Mouse (Mus musculus) stomach, embryonic 15.5 days (tissue): Measurements from ENCODE around the gene Hist1h1c. TPM values are rescaled to one million over a fixed set of nuclear protein-coding genes. Genes with fewer than 3 reads are reported as not detected.
"Not testable (repeated sequence)": the region's sequence is repeated elsewhere in the genome, so short reads cannot be mapped to it uniquely, and the experiment has no call there.

Source experiments
- ATAC-seq: fragments of 200-750 bp; cut with Nextera tagmentation; 2 replicates; pipeline ENCODE4 v1.8.0; 2017; ENCODE audit warnings: low read depth, moderate number of reproducible peaks, moderate TSS enrichment; ENCODE audit not compliant: insufficient read depth, low FRiP score
- H3K27ac ChIP-seq: fragments of 300-500 bp; sonication (generic); 2 replicates; pipeline ENCODE4 v1.5.1; 2015; ENCODE audit warnings: mild to moderate bottlenecking, inconsistent platforms
- H3K27me3 ChIP-seq: fragments of 300-500 bp; sonication (generic); replicated peaks from 2 replicates; pipeline ENCODE4 v1.6.1; 2015; ENCODE audit warnings: inconsistent platforms
- H3K36me3 ChIP-seq: fragments of 300-500 bp; sonication (generic); 2 replicates; pipeline ENCODE4 v1.6.1; 2015; ENCODE audit warnings: inconsistent platforms
- H3K4me1 ChIP-seq: fragments of 300-500 bp; sonication (generic); 2 replicates; pipeline ENCODE4 v1.6.1; 2015; ENCODE audit warnings: inconsistent platforms
- H3K4me2 ChIP-seq: fragments of 300-500 bp; sonication (generic); 2 replicates; pipeline ENCODE4 v1.6.1; 2015; ENCODE audit warnings: mild to moderate bottlenecking, inconsistent platforms
- H3K4me3 ChIP-seq: fragments of 300-500 bp; sonication (generic); replicated peaks from 2 replicates; pipeline ENCODE4 v1.5.1; 2015; ENCODE audit warnings: inconsistent platforms
- H3K9ac ChIP-seq: fragments of 300-500 bp; sonication (generic); 2 replicates; pipeline ENCODE4 v1.6.1; 2015; ENCODE audit warnings: inconsistent platforms
- H3K9me3 ChIP-seq: fragments of 300-500 bp; sonication (generic); 2 replicates; pipeline ENCODE4 v1.6.1; 2016; ENCODE audit warnings: inconsistent platforms
- WGBS: fragments of 180-500 bp; shearing (Covaris S2); methylation state at CpG from one replicate; pipeline ENCODE4 v1.1.7; 2015; 5-methylcytosine and 5-hydroxymethylcytosine counted together
- polyA plus RNA-seq: library from polyadenylated mRNA; unstranded; fragments of >200 nt; fragmentation: Nextera tagmentation; extraction: Ambion mirVana; gene quantifications from 2 replicates; pipeline ENCODE4 v1.2.1, GENCODE M21; 2015

Hist1h1c gene
- polyA plus RNA-seq, 1 experiment from 2014 or later, result 50.6 TPM

DNA sequence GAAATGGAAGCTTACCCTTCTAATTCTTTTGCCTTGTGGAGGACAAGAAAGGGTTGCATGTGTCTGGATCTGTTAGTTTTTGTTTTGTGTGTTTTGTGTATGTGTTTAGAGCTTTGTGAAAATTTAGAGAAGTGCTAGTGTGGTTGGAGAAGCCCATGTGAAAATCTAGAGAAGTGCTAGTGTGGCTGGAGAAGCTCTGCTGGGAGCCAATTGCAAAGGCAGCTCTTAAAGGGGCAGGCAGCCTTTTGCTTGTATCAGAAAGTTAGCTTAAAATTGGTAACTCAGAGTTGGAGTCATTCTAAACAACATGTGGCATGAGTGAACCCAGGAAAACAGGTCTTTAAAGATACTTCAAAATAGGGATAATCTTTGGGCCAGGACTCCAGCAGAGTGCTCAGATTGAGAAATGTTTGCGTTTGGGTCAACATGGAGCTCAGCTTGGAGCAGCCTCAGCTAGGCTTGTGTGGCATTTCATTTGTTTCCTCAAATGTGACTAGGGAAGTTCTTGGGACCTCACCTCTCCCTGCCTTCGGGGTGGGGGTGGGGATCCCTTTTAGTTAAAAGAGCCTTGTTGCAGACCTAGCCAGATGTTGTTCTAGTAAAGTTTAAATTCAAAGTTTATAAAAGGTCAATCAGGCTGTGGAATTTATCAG is 20.9 kb upstream of the Hist1h1c start:
- not testable (repeated sequence) for ATAC-seq, H3K4me1 ChIP-seq, H3K27ac ChIP-seq, H3K9ac ChIP-seq, H3K27me3 ChIP-seq, H3K4me3 ChIP-seq, H3K36me3 ChIP-seq, H3K4me2 ChIP-seq, H3K9me3 ChIP-seq
- WGBS, result 20% methylated on average over 2 of the region's 2 CpGs

DNA sequence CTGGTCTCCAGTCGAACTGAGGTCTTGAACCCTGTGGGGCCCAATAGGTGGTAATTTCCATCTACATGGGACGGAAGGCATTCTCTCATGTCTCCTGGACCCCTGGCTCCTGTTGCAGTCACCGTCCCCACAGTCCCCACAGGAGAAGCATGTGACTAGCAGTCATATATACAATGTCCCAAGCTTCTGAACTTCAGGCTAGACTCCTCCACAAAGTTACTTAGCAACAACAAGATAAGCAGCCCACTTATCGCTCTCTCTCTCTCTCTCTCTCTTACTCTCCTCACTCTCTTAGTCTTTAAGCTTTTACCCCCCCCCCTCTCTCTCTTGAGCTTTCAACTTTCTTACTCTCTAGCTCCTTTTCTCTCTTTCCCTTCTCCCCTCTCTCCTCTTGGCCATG is 14.4 kb upstream of the Hist1h1c start:
- Histone ChIP-seq H3K27me3 (no peaks in the 10 kb centered on the region), H3K4me2 (no peak overlapping the region), H3K9me3 (no peaks in the 10 kb centered on the region), H3K27ac (no peak overlapping the region), H3K4me3 (no peak overlapping the region), H3K4me1 (no peaks in the 10 kb centered on the region), H3K36me3 (no peaks in the 10 kb centered on the region), H3K9ac (no peak overlapping the region)
- WGBS, result 71% methylated on average over 4 of the region's 4 CpGs
- no peak for ATAC-seq

DNA sequence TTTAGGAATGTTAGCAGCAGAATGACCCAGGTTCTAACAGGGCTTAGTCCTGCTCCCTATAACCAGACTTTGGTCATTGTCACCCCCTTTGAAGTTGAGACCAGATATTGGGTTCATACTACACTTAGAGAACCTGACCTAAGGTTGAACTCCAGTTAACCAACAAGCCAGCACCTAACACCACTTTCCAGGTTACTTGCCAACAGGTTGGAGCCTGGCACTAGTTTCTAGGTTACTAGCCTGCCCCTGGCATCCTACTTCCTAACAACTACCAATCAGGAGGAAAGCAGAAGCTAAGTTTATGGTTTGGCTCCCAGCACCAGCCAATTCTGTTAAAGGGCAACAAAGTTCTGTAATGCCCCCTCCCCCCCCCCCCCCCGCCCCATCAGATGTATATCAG is 13.4 kb upstream of the Hist1h1c start:
- Histone ChIP-seq H3K4me2 (no peak overlapping the region), H3K27me3 (no peaks in the 10 kb centered on the region), H3K4me3 (no peak overlapping the region), H3K36me3 (no peaks in the 10 kb centered on the region), H3K9ac (no peak overlapping the region), H3K27ac (no peak overlapping the region), H3K9me3 (no peaks in the 10 kb centered on the region), H3K4me1 (no peaks in the 10 kb centered on the region)
- no peak for ATAC-seq
- WGBS, result no CpG with 5 or more reads among the region's 1 CpGs

DNA sequence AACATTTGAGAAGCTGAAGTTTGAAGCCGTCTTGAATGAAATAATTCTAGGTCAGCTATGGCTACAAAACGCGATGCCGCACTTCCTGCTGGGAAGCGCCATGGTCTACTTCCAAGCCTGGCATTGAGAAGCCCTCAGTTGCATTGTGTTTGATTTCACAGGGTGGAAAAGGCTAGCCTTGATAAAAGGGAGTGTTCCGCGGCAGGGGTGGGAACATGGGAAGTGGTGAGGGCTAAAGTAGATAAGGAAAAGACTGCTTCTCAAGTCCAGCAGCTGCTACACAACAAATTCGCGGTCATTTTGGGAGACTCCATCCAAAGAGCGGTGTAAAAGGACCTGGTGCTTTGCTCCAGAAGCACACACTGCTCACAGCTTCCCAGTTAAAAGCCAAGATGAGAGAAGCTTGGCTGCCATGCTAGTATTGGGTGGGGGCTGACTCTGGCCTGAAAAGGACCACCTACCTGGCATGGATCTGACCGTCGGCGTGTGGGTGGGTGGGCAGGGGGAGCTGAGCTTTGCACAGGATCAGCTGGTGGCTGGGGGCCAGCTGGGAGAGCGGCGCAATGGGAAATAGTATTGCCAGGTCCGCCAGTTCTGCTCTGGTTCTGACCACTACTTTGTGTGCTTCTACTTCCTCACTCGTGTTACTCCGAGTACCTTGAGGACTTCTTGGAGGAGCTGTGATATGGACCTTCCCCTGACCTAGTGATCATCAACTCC is 10.0 kb upstream of the Hist1h1c start:
- 81% methylated on average over 18 of the region's 18 CpGs for WGBS
- Histone ChIP-seq H3K4me1 (no peaks in the 10 kb centered on the region), H3K36me3 (no peaks in the 10 kb centered on the region), H3K27ac (peak overlapping the region; percentile 4; the same call in 1 of the 2 replicates), H3K27me3 (no peaks in the 10 kb centered on the region), H3K4me3 (no peak overlapping the region), H3K9ac (no peak overlapping the region), H3K4me2 (no peak overlapping the region), H3K9me3 (no peaks in the 10 kb centered on the region)
- ATAC-seq, result no peak

GRCm38 (mm10) chr13:23729192-23729525 is 9.4 kb upstream of the Hist1h1c start:
- Histone ChIP-seq H3K27me3 (no peaks in the 10 kb centered on the region), H3K4me3 (no peak overlapping the region), H3K9ac (no peak overlapping the region), H3K27ac (peak overlapping the region; percentile 4; the same call in 1 of the 2 replicates), H3K4me1 (no peaks in the 10 kb centered on the region), H3K36me3 (no peaks in the 10 kb centered on the region), H3K9me3 (no peaks in the 10 kb centered on the region), H3K4me2 (no peak overlapping the region)
- 89% methylated on average over 9 of the region's 9 CpGs for WGBS
- ATAC-seq, result no peak

DNA sequence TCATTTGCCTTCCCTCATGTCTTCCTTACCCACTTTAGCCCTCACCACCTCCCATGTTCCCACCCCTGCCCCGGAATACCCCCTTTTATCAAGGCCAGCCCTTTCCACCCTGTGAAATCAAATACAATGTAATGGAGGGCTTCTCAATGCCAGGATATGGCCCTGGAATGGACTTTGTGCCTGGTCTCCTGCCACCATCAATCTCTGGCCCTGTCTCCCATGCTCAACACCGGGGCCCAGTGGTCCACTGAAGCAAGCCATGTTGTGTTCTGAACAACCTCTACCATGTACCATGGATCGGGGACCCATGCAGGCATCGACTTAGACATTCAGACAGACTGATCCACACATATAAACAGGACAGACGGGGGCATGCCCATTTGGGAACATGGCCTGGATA is 8.9 kb upstream of the Hist1h1c start:
- no peaks in the 10 kb centered on the region for H3K36me3 ChIP-seq
- H3K4me1 ChIP-seq, result no peaks in the 10 kb centered on the region
- no peak for ATAC-seq
- no peaks in the 10 kb centered on the region for H3K9me3 ChIP-seq
- H3K4me3 ChIP-seq, result no peak overlapping the region
- no peak overlapping the region for H3K4me2 ChIP-seq
- H3K9ac ChIP-seq, result no peak overlapping the region
- no peak overlapping the region for H3K27ac ChIP-seq
- 90% methylated on average over 5 of the region's 5 CpGs for WGBS
- H3K27me3 ChIP-seq, result no peaks in the 10 kb centered on the region

DNA sequence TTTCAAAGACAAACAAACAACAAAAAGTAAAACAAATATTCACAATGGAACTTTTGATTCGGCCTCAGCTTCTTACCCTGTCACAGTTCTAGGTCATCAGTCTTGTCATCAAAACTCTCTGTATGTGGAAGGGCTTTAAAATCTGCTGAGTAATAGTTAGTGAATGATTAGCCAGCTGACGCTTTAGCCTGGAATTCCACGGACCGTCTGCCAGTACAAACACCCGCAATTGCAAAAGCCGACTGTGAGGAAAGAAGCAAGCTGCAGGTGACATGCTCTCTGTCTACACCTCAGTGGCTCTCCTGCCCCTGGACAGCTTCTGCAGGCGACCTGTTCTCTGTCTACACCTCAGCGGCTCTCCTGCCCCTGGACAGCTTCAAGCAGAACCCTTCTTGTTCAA is 8.1 kb upstream of the Hist1h1c start:
- no peak overlapping the region for H3K4me2 ChIP-seq
- no peaks in the 10 kb centered on the region for H3K9me3 ChIP-seq
- no peaks in the 10 kb centered on the region for H3K27me3 ChIP-seq
- no peak overlapping the region for H3K9ac ChIP-seq
- no peaks in the 10 kb centered on the region for H3K36me3 ChIP-seq
- WGBS, result 18% methylated on average over 8 of the region's 8 CpGs
- H3K4me3 ChIP-seq, result no peak overlapping the region
- ATAC-seq, result peak; percentile 72
- H3K27ac ChIP-seq, result no peak overlapping the region
- H3K4me1 ChIP-seq, result no peaks in the 10 kb centered on the region

DNA sequence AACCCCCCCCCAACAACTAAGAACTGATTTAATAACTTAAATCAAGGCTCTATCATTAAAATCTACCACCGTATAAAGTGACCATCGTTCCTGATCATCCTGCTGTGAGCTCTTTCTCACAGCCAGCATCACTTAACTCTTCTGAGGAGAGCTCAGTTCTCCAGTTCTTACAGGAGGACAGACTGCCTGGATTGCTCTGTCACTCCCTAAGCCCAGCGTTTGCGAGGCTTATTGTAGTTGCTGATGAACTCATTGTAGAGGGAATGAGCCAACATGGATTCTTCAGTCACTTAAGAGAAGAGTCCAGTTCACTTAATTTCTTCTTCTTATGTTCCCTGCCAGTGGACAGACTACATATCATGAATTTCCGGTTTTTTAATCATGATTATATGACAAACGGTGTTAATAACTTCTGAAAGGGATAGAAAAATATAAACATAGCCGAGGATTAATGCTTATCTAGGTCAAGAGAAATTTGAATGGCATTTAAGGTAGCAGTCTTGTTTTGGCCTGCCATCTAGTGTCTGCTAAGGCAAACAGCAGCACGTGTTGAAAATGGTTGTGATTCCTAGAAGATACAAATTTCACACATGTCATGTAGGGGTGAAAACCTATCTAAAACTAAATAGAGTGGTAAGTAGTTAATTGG is 6.3 kb upstream of the Hist1h1c start:
- WGBS, result 25% methylated on average over 8 of the region's 8 CpGs
- H3K4me3 ChIP-seq, result no peak overlapping the region
- ATAC-seq, result no peak
- no peaks in the 10 kb centered on the region for H3K4me1 ChIP-seq
- no peaks in the 10 kb centered on the region for H3K36me3 ChIP-seq
- H3K9ac ChIP-seq, result no peak overlapping the region
- no peaks in the 10 kb centered on the region for H3K27me3 ChIP-seq
- H3K4me2 ChIP-seq, result no peak overlapping the region
- no peaks in the 10 kb centered on the region for H3K9me3 ChIP-seq
- no peak overlapping the region for H3K27ac ChIP-seq

GRCm38 (mm10) chr13:23737091-23737490 is 1.5 kb upstream of the Hist1h1c start:
- Histone ChIP-seq H3K9ac (no peak overlapping the region), H3K4me3 (no peak overlapping the region), H3K27ac (no peak overlapping the region), H3K4me2 (no peak overlapping the region), H3K4me1 (no peaks in the 10 kb centered on the region), H3K36me3 (no peaks in the 10 kb centered on the region), H3K9me3 (no peaks in the 10 kb centered on the region), H3K27me3 (no peaks in the 10 kb centered on the region)
- ATAC-seq, result no peak
- WGBS, result 88% methylated on average over 5 of the region's 5 CpGs

DNA sequence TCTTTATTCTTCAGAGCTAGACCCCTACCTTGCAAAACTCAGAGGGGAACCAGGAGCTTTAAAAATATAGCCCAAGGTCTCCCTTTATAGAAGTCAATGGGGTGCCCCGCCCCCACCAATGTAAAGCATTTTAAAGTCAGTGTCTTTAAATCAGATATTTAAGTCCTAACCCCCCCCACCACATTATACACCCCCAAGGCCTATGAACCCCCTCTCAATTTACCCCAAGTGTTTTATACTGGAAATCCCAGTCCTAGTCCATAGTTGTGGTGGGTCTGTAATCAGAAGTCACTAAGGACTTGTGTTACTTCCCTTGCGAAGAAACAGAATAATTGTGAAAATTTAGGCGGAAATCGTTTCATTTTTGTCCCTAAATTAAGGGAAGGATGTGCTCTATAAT is 567 bp upstream of the Hist1h1c start:
- Histone ChIP-seq H3K27me3 (no peaks in the 10 kb centered on the region), H3K9me3 (no peaks in the 10 kb centered on the region), H3K27ac (peak overlapping the region; percentile 99), H3K4me1 (no peaks in the 10 kb centered on the region), H3K4me3 (peak overlapping the region; percentile 64; the same call in 1 of the 2 replicates), H3K4me2 (peak overlapping the region; percentile 95), H3K9ac (no peak overlapping the region), H3K36me3 (no peaks in the 10 kb centered on the region)
- WGBS, result 25% methylated on average over 4 of the region's 4 CpGs
- no peak for ATAC-seq

DNA sequence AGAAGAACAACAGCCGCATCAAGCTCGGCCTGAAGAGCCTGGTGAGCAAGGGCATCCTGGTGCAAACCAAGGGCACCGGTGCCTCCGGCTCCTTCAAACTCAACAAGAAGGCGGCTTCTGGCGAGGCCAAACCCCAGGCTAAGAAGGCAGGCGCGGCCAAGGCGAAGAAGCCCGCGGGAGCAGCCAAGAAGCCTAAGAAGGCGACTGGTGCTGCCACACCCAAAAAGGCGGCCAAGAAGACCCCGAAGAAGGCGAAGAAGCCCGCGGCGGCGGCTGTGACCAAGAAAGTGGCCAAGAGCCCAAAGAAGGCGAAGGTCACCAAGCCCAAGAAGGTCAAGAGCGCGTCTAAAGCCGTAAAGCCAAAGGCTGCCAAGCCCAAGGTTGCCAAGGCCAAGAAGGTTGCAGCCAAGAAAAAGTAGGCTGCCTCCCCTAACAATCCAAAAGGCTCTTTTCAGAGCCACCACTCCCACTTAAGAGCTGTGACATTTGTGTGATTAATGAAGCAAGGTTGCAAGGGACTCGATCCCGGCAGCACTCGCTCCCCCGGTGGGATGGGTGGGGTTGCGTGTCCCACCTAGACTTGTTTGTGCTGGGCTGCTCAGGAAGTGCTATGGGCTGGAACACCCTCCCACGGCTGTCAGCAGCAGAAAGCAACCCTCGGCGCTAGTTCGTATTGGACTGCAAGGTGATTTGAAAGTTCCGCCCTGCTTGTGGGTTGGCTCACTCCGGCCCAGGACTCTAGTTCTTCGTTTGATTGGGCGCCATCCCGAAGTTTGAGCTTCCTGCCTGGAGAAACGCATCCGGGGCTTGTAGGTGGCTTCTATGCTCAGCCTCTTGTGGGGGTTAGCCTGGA is 687 bp downstream of the Hist1h1c start:
- H3K36me3 ChIP-seq, result no peaks in the 10 kb centered on the region
- H3K27me3 ChIP-seq, result no peaks in the 10 kb centered on the region
- no peaks in the 10 kb centered on the region for H3K9me3 ChIP-seq
- H3K9ac ChIP-seq, result peak overlapping the region; percentile 91
- H3K4me3 ChIP-seq, result peak overlapping the region; percentile 64
- under 1% methylated on average over 39 of the region's 39 CpGs for WGBS
- peak; percentile 89 for ATAC-seq
- H3K4me1 ChIP-seq, result 0 out of 2 replicates have a peak, but pooled peaks cover 2% of the 10 kb centered on the region
- peak overlapping the region; percentile 99 for H3K27ac ChIP-seq
- H3K4me2 ChIP-seq, result peak overlapping the region; percentile 95

DNA sequence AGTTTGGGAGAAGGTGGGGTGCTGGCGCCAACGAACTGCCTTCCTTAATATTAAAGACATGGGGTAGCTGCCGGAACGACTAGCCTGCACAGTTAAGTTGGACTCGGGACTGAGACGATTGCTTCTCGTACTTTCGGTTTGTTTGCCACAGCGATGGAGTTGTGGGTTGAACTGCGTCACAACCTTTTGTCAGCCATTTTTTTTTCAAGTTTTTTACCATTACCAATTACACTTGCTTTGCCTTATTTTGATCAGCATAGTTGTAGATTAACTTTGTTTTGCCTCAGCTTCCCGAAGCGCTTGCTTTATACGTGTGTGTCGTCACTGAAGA is 1.3 kb downstream of the Hist1h1c start:
- no peak for ATAC-seq
- WGBS, result 0% methylated on average over 14 of the region's 14 CpGs

More for the DNA sequence above, 1.3 kb downstream of the Hist1h1c start:
- Histone ChIP-seq H3K27me3 (no peaks in the 10 kb centered on the region), H3K36me3 (no peaks in the 10 kb centered on the region), H3K27ac (peak overlapping the region; percentile 99), H3K4me2 (peak overlapping the region; percentile 95), H3K9ac (peak overlapping the region; percentile 91), H3K4me1 (0 out of 2 replicates have a peak, but pooled peaks cover 2% of the 10 kb centered on the region), H3K9me3 (no peaks in the 10 kb centered on the region), H3K4me3 (peak overlapping the region; percentile 64)
